Mouse (Mus musculus): Measurements from ENCODE around the gene Kcns3.

GRCm38 (mm10) chr12:11071079-11071478, 79.8 kb downstream of the Kcns3 start:
- TF ChIP-seq CTCF (IDR thresholded peaks at IDR 0.05; ENCODE audit: control insufficient read depth, insufficient read depth, insufficient replicate concordance, low read depth, low read length) (no peak), POLR2A (IDR thresholded peaks at IDR 0.05; ENCODE audit: control insufficient read depth, low read depth, low read length) (no peak)

Measured in testis, adult 2 months (tissue).